Mouse (Mus musculus) frontal cortex, postnatal 10 days (tissue): ENCODE results near the gene Agtpbp1.

Experiments used
- DNase-seq, 2 experiments: peaks; one replicate each; pipeline ENCODE4 v3.0.0; 2022; ENCODE audit warnings: low spot score in 2 of 2, mixed read lengths in 1 of 2

The Agtpbp1 gene

DNA sequence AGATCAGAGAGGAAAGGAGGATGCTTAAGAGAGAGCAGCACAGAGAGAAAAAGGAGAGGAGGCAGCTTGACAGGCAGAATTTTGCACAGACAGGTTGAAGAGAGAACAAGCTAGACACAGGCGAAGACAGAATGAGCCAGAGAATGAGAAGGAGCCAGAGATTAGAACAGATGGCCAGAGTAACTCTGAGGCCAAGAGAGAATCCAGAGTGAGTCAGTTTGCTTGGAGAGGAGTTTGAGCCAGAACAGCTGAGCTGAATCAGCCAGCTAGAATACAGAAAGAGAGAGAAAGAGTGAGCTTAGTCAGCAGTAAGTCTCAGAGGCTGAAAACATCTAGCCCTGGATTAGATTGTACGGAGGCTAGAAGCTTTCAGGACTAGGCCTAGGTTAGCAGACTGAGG lies 12.5 kb downstream of the Agtpbp1 start:
- DNase-seq = no peak

DNA sequence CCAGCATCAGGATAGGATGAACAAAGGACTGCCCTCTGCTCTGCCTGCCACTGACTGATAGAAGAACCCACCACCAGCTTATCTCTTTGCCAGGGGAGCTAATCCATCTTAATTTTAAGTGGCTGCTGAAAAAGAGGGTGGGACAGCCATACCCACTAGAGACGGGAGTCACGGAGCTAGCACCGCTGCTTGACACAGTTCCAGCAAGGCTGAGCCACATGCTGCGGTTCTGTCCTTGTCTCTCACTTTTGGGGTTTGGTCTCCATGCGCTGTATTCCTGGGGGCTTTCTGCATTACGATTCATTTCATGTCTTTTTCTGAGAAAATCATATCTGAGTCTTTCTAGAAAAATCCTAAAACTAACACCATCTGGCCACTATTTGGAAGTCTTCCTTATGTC lies 13.9 kb downstream of the Agtpbp1 start:
- no peak for DNase-seq

- DNase-seq = no peak
These were observed 19.0 kb downstream of the Agtpbp1 start for GRCm38 (mm10) chr13:59565945-59566520.

DNA sequence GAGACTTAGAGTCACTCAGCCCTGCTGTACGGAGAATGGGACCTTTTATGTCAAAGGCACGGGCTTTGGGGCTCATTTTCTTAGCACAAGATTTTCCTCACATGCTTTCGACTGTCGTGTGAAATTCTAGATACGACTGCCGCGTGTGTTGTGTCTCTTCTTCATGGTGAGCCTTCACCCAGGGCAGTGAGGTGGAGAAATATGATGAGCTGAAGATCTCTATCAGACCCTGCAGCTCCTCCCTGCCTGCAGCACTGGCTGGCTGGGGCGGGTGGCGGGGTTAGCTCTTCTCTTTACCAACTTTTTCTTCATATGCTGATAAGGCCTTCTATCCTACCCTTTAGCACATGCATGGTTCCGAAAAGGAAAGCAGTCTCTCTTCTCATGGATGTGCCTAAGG lies 20.1 kb downstream of the Agtpbp1 start:
- DNase-seq = no peak

DNA sequence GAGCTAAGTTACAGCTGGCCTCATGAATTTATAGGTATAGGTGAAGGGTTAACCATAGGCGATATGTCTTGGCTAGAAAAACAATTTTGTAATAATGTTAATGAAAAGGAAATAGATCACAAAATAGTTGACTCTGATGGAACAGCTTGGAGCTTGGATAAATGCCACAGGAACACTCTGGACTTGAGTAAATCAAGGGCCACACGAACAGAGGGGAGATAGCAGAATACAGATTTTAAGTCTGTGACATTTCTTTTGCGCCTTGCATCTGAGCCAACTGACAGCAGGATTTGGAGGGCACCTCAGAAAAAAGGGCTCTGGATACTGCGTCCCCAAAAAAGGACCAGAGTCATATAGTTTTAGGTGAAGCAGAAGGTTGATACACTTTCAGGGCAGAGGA lies 20.5 kb downstream of the Agtpbp1 start:
- DNase-seq = no peak

- no peak for DNase-seq
These were observed 22.6 kb downstream of the Agtpbp1 start for GRCm38 (mm10) chr13:59562471-59562870.

DNA sequence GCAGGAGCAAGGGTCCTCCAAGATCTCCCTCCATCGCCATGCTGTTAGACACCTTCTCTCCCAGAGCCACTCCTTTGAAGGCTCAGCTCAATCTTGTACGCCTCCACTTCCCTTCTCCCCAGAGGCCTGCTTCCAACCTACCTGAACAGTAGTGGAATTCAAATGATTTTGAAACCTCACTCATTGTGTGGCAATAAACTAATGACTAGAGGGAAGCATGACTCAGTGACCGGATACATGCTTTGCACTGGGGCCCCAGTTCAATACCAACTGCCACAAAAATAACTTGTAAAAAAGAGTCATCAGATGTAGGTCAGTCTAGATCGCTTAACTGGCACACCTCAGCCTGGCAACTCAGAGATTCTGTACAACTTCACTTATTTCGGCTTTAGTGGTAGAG lies 26.3 kb downstream of the Agtpbp1 start:
- no peak for DNase-seq

DNA sequence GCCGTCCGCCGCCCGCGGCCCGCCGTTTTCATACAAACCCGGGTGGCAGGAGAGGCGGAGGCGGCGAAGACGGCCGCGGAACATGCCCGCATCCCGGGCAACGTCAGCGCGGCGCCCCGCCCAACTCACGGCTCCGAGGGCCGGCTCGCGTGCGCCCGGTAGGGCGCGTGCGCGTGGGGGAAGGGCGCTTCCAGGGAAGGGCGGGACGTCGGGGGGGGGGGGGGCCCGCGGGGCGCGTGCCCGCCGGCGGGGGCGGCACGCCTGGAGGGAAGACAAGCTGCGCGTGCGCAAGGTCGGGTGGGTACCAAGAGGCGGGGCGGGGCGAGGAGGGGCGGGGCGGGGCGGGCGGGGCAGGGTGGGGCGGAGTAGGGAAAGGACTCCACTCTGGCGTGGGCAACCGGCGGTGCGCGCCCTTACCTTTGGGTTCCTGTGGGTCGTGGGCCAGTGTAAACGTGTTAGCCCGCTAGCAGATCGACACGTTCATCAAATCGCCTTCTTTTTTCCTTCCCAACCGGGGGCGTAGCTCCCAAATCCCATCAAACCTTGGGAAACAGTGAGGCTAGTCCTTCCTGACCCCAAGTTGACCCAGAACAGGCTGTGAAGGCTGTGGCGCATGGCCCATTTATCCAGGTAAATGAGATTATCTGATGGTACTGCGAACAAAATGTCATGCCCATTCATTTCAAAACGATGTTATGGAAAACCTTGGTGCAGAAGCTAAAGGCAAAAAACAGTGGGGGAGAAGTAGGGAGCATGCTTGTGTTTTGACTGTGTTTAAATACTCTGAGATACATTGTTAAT lies 27.6 kb downstream of the Agtpbp1 start:
- DNase-seq = peak; percentile 75 to 88

DNA sequence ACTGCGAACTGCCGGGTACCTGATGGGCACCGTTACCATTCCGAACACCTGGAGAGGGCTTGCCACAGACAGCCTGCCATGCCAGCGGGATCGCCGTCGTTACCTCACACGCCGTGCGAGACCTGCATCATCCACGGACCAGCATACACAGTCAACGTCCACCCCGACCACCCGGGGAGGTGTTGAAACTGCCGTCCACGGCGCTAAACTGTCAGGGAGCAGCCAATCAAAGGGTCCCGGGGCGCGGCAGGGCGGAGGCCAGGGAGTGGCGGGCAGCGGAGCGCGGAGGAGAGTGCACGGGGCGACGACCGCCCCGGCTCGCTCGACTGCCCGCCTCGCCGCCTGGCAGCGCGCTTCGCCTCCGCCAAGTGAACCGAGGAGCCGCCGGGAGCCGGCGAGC lies 28.4 kb downstream of the Agtpbp1 start:
- DNase-seq = peak; percentile 51 to 54

DNA sequence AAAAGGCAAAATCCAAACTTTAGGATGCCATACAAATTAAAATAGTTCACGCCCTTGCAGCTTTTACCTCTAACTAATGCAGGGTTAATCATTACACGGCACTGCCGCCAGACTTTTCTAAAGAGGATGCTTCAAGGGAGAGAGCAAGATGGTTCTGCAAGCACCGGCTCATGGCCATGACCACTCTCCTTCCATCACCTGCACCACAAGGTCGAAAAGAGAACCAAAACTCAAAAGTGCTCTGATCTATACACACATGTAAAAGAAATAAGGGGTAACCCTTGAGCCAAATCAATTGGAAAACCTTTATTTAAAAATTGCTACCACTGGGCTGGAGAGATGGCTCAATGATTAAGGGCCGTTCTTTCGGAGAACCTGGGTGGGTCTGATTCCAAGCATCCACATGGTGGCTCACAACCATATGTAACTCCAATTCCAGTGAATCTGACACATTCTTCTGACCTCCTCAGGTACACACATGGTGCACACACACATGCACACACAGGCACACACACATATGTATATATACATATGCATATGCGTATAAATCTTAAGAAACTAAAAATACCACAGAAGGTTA lies 29.3 kb downstream of the Agtpbp1 start:
- no peak for DNase-seq

DNA sequence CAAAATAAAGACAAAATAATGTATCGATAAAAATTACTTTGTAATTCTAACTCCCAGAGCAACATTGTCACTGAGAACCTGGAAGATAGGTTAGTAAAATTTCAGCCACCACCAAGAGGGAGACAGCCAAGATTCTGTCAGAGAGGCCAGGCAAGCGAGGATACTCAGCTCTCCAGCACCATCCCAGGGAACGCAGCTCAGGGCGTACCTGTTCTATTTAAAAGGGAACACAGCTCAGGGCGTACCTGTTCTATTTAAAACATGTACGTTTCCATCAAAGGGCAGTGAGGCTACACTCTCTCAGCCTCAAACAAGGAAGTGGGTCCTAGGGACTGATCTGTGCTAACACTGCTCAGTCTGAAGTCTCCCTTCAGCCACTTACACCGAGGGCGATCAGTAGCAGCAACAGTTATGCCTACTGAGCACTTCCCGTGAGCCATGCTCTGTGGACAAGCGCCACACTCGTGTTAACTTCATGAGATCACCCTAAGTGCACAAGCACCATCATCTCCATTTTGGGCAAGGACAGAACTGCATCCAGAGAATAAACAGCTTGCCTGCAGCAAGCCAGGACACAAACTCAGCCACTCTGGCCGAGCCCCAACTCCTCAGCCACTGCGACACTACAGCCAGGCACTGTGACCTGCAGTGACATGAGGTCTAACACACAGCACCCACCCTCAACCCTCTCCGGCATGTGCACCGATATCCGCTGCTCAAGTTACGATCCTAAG lies 30.1 kb downstream of the Agtpbp1 start:
- no peak for DNase-seq

DNA sequence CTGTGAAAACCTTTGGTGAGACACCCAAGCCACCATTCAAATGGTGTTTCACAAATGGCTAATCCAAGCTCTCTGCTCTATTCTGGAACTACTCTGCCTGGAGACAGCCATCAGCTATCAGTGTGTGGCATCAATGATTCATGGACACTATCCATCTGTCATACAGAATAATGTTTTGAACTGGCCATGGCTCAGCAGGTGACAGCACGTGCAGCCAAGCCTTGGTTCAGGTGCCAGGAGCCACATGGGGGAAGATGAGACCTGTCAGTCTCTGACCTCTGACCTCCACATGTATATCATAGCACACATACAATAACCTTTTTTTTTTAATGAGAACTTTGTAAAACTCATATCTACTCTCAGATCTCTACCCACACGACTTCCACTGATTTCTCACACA lies 32.3 kb downstream of the Agtpbp1 start:
- no peak for DNase-seq

GRCm38 (mm10) chr13:59552286-59552685 lies 32.7 kb downstream of the Agtpbp1 start:
- DNase-seq = no peak

DNA sequence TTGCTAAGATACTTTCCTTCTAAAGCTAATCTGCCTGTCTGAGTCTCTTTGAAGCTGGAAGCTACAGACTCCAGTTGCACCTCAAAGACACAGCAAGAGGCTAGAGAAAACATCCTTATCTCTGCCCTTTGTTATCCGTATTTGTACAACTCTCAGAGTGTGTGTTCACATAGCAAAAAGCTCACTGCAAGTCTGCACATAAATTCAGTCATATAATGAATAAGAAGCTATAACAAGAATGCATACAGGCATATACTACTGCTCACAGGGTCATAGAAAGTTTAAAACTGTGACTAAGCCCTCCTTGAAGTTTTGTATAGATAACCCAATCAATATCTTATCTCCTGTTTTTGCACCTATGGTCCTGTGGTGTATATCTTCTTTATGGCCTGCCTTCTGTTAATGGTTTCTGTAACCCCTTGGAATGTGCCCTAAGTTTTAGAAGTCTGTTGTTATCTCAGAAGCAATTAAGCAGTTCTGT lies 35.7 kb downstream of the Agtpbp1 start:
- no peak for DNase-seq

DNA sequence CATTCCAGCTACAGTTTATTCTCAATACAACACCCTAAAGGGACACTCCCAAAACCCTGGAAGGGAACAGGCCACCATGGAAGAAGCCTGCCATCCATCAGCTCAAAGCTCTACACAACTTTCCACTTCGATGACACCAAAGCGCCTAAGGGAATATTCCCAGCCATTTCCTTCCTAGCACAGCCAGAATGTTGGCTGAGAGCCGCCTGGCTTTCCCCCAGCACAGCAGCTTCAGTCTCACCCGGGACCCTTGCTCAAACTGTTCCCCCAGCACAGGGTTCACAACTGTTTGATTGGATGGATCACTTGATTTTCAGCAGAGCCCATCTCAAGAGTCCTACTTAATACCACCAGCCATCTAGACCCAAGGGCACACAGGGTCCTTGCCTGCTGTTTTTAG lies 37.3 kb downstream of the Agtpbp1 start:
- no peak for DNase-seq

DNA sequence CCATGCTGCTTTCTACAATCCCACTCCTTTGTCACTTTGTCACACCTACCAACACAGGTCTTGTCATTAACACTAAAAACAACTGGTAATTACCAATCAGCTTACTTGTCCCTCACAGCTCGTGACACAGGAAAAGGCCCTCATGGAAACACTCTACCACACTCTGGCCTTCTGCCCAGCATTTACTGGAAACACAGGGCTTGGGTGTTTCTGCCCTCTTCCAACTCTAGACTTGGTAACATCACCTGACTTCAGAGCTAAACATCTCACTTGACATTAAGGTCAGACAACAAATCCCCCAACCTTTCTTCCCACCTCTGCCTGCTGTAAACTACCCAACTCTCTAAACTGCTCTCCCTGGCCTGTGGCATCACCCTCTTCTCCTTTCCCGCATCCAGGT lies 37.9 kb downstream of the Agtpbp1 start:
- DNase-seq = no peak

GRCm38 (mm10) chr13:59542411-59542810 lies 42.6 kb downstream of the Agtpbp1 start:
- no peak for DNase-seq

DNA sequence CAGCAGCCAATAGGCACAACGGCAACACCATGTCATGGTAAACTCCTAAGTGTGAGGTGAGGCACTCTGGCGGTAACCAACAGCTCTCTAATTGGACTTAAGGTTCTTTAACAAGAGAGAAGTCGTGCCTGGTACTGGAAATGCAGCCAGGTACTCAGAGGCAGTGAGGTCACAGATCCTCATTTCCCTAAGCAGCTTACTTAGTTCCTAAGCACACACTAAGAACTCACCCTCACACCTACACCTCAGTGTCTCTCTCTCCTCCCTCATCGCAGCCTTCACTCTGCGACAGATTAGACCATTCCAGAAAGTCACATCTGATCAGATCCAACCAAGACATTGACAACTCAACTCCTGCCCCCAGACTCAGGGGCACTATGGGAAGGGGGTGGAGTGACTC lies 45.0 kb downstream of the Agtpbp1 start:
- DNase-seq = no peak

GRCm38 (mm10) chr13:59538661-59539060 lies 46.4 kb downstream of the Agtpbp1 start:
- DNase-seq = no peak

DNA sequence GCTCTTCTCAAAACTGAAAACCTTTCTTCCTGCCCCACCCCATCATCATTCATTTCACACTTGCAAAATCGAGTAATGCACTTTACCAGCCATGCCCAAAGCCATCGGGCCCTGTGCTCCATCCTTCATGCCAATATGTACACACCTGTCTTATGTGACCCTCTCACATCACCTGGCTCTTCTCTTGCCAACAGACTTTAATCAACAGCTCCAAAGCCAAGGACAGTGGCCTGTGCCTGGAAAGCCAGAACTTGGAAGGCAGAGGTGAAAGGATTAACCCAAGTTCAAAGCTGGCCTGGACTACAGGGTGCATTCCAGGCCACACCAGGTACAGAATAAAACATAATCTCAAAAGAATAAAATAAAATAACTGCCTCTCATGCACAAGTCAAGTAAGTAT lies 48.4 kb downstream of the Agtpbp1 start:
- no peak for DNase-seq

- DNase-seq = no peak
These were observed 49.3 kb downstream of the Agtpbp1 start for GRCm38 (mm10) chr13:59535746-59536145.

DNA sequence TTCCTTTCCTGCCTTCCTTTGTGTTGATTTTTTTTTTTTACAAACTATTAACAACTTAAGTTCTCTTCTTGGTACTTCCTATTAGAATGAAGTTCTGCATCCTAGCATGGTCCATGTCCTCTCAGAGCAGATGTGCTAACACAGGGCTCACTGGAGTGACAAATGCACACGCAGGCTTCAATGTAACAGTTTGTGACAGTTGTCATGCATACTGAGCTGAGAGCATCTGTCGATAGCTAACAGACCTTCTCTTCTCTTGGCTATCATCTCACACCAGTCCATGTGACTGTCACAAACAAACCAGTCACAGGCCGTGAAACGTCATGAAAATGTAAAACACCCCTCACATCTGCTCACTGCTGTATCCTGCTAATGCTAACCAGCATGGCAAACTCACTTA lies 50.7 kb downstream of the Agtpbp1 start:
- DNase-seq = no peak
